Mouse (Mus musculus): ENCODE measurements around the gene A430078G23Rik.

- TF ChIP-seq CTCF (IDR thresholded peaks at IDR 0.05; ENCODE audit: low read depth), result peak; percentile 35
- no peak for TF ChIP-seq EP300 (optimal IDR thresholded peaks at IDR 0.05)
Measured at GRCm38 (mm10) chr8:3355586-3355985, 2.4 kb downstream of the A430078G23Rik start.

Data from stomach, postnatal 0 days (tissue).